Mouse (Mus musculus) mouse trophoblast stem cell (cell line): ENCODE measurements around the gene Dydc2.

Experiments used
- in situ Hi-C, 2 experiments: fragments of 300-500 bp; cut with MseI, MboI; formaldehyde crosslinking; loops; 2 replicates in 1 of 2; 3 replicates in 1 of 2; pipeline ENCODE4 v1.15.1; 2025

The Dydc2 gene

GRCm38 (mm10) chr14:41004201-41005141 is 64.5 kb downstream of the Dydc2 start:
- in situ Hi-C loops = no loop called here

DNA sequence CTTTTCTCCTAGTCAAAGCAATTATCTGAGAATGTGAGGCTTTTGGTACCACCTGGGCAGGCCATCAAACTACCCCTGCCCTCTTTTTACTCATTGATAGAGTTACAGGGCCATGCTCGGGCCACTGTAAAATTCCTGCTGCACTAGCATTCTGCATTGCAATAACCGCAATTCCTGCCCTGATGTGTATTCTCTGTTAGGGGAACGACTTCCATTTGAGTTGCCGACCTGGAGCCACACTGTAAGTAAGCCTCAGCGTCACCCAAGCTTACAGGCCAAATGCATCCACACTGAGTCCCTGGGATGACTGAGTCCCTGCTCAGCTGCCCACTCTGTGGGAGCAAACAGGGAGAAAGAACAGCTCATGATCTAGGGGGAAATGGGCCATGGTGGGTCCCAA is 67.4 kb downstream of the Dydc2 start:
- in situ Hi-C loops = no loop called here

DNA sequence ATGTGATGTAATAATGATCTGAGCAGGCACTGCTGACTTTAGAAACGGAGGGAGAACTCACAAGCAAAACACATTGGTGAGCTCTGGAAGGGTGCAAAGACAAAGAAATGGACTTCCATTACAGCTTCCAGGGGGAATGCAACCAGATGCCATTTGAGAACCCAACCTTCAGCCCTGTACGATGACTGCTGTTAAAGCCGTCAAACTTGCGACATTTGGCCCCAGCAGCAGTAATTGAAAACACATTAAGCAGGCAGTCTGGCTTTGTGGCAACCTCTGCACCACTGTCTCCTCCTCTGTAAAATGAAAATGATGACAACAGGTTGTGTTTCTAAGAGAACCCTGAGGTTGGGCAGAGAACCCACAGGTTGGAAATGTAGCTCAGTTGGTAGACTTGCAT is 68.2 kb downstream of the Dydc2 start:
- in situ Hi-C loops = no loop called here

DNA sequence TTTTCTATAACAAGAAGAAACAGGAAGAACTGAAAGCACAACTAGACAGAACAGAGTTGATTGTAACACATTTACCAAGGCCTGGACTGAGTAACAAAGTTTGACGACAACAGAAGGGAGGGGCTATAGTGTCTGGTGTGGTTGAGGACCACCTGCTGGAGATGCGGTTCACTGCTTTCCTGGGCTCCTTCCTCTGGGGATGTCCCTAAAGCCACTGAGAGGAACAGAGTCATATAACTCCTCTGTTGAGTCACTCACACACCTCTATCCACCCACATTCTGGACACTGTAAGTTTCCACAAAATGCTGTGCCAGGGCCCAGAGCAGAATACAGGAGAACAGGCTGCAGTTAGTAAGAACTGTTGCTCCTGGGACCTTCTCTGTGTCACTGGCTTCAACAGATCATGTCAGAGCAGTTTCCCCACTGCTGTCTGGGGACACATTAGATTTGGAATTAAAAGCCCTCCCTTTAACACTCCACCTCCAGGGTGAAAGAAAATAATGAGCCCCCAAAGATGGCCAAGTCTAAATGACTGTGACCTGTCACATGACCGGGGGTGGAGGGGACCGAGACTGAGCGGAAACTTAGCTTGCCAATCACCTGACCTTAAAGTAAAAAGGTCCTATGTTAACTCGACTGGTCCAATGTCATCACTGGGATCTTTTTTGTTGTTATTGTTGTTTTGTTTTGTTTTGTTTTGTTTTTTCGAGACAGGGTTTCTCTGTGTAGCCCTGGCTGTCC is 68.9 kb downstream of the Dydc2 start:
- in situ Hi-C loops = no loop called here
